Mouse (Mus musculus) NIH3T3 (cell line): ENCODE measurements around the gene Kat6b.

ENCODE experiments used
- DNase-seq: peaks from one replicate; pipeline ENCODE4 v3.0.0-alpha.2; 2012; ENCODE audit warnings: low read depth

Kat6b gene

DNA sequence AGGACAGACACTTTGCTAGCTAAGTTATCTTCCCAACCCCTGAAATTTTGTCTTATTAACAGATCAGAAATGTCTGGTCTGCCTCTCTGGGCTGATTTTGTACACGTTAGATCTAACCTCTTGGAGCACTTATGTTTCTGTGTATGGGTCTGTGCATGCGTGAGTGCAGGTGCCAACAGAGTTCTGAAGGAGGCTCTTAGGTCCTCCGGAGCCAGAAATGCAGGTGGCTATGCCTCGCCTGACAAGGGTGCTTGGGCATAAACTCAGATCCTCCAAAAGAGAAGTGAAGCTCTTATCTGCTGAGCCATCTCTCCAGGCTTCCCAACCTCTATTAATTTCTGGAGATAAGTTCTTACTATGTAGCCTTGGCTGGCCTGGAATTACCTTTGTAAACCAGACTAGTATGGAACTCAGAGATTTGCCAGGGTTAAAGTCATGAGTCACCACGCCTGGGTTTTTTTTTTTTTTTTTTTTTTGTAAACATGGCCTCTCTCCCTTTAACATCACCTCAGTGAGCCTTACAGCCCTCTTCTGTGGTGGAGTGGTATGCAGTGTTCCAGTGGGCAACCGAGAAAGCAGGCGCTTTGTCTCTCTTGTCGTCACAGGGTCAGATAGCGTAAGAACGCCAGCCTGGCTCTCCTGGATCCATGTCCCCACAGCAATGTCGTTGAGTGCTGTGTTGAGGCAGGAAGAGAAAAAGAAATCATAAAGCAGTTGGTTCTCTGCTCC, 79.4 kb downstream of the Kat6b start:
- no peak for DNase-seq

DNA sequence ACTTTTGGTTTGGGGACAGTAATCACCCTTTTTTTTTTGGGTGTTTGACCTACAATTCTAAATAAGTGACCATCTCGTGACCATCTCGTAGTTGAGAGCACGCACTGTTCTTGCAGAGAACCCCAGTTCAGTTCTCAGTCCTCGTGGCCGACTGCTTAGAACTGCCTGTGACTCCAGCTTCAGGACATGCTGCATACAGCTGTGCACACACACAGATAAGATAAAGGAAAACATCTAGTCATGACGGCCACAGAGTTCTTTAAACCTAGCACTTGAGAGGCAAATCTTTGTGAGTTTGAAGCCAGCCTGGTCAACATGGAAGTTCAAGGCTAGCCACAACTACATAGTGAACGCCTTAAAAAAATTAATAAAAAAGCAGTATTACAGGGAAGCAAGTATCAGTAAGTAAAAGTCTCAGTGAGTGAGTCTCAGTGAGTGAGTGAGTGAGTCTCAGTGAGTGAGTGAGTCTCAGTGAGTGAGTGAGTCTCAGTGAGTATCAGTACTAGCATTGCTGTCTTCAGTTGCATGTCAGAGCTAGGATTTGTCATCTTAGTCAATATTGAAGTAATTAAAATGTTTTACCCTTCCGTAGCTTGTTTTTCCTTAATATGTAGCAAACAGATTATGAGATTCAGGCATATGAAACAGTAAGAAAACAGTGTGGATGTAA, 80.3 kb downstream of the Kat6b start:
- no peak for DNase-seq

DNA sequence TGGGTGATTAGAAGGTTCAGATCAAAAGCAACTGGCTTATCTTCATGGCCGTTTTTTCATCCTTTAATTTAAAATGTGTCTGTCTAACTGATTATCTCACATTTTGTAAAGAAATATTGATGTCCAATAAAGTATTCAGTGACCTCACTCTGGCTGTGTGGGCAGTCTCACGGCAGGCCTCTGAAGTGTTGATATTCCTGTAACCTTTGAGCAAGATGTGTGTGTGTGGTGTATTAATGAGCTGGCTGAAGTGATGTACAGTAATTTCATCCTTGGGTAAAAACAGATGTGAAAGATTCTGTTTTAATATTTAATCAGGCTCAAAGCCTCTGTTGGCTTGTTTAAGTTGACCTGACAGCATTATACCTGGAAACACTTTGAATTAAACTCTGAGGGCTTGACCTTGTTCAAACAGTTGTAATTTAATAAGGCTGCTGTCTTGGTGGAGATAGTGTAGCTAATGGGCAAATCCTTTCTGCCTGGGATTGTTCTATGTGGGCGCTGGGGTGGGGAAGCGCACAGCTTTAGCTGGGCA, 82.4 kb downstream of the Kat6b start:
- DNase-seq = no peak

DNA sequence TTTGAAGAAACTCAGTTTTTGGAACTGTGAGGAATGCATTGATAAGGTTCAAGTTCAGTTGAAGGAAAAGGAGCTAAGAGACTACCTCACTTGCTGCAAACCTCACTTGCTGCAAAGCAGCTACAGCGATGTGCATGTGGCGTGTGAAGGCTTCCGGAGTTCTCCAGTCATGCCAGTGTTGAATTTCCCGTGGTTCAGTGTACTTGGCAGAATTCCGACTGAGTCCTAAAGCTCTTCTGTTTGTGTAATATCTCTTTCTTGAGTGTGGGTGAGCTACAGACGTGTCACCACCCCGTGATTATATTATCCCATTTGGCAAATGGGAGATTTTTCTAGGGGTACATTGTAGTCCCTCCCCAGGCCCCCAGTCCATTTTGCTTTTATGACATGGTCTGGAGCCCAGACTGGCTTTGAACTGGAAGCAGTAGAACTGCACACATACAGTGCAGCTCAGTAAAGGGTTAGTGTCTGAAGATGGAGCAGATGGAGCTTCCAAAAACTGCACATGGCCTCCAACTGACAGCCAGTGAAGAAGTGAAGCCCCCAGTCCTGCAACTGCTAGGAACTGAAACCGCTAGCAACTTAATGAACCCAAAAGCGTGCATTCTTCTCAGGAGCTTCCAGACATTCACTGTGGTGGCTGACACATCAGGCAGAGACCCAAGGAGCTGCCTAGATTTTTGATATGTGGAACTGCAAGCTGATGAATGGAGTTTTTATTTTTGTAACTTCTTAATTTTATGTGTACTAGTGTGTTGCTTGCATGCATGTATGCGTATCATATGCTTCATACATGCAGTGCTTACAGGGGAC, 84.5 kb downstream of the Kat6b start:
- peak; percentile 33 for DNase-seq

DNA sequence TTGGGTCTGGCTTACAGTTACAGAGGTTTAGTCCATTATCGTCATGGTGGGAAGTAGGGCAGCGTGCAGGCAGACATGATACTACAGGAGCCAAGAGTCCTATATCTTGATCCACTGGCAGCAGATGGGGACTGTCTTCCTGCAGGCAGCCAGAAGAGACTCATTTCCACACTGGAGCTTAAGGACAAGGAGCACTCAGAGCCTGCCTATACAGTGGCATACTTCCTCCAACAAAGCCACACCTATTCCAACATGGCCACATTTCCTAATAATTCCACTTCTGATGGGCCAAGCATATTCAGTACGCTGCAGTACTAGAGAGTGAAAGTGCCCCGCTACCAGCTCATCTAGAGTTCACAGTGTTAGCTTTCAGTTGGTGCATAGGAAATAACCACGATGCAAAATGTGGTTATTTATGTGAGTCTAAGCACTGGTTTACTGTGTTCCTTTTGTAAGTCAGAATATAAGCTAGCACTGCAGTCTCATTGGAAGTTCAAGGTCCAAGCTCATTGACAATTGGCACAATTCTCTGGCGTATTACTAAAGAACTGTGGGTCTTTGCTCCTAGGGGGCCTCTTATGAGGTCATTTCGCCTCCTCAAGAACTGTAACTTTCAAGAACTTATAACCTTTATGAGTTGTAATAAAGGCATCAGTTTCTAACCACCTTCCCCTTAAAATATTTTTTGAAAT, 86.2 kb downstream of the Kat6b start:
- no peak for DNase-seq

DNA sequence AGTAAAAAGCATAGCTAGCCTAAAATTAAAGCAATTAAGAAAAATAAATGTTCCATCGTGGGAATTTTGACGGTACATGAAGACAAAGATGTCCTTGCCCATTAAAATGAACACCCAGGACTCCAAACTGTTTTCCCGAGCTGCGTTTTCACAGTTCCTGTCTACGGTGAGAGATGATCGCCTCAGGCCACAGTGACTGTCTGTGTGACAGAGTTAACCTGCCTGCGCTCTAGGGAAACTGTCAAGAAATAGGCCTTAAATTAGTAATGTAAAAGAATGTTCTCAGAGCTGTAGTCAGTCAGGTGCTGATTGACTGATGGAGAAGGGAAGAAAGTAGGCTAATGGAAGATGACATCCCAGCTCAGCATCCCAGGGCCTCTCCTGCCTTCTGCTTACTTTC, 87.6 kb downstream of the Kat6b start:
- no peak for DNase-seq

DNA sequence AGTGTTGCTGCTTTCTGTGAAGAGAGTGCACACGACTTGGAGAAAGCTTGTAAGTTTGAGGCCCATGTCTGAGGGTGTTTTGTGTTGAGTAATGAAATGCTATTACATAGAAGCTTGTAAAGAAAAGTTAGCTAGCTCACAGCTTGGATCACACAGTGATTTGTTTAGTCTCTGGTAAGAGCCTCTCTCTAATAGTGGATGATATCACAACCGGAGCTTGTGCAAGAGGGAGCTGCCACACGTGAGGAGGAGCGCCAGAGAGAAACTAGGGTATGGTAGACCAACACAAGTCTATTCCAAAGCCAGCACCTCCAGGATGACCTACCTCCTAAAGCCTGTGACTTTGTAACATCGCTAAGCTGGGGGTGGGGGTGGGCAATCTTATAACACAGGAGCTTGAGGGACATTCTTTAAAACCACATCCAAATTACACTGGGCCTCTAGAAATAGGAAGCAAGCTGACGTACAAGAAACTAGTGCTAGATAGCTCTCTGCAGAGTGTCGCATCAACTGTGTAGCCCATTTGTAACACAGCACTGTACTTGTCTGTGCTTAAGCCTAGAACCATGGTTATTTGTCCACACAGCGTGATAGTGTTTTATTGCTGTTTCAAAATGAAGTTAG, 93.6 kb downstream of the Kat6b start:
- no peak for DNase-seq

DNA sequence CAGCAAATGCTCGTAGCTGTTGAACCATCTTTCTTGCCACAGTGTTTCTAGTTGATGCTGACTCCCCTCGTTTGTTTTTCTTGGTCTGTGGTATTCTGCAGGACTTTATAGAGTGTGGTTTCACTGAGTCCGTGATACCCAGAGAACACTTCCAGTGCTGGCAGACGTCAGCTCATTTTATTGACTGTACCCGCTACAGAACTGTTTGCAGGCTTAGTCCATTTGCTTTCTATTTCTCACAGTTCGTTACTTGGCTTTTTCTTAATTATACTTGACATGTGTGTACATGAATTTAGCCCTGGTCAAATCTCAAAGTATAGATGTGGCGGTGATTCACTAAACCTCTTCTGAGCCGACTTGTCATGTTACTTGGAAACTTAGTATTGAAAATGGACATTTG, 95.6 kb downstream of the Kat6b start:
- peak; percentile 21 for DNase-seq

DNA sequence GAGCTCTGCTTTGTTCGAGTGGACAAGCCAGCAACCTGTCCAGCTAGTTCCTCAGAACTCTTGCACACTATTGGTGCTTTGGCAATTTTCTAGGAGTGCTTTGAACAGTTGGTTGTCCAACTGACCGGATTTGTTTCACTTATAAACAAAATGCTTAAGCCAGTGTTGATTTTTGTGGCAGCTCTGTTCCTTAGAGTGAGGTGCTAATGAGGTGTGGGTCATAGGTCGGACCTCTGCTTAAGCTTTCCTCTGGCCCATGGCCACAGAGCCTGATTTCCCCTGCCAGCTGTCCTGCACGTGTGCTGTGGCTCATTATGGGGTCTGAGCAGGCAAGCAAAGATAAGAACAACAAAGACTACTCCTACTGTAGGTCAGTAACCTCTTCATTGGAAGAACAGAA, 100.0 kb downstream of the Kat6b start:
- no peak for DNase-seq

DNA sequence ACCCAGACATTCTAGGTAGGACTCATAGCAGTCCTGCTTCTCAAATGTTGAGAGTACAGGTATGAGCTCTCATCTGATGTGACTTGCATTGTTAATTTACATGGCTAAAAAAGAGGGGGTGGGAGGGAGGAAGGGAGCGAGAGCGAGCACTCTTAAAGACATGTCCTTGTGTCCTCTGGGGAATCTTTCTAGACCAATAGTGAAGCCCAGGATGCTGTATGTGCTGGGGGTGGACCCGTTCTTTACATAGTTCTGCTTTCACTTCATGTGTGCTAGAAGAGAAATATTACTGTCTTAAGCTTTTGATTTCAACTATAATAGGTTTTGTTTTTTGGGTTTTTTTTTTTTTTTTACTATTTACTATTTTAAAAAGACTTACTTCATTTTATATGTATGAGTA, 101.1 kb downstream of the Kat6b start:
- DNase-seq = no peak

DNA sequence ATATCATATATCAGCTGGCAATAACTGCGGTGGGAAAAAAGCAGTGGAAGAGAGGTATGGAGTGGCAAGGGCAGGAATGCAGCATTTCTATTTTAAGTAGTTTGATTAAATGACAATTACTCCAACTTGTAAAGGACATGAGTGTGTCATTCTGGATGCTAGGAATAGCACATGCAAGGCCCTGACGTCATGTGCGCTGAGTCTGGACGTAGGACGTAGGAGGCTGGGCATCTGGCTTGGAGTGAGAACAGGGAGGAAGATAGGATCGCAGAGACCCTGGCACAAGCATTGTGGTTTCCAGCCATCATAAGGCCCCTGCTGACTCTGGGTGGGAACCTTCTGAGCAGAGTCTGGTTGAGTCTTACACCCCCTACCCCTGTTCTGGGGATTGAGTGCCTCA, 101.8 kb downstream of the Kat6b start:
- no peak for DNase-seq

DNA sequence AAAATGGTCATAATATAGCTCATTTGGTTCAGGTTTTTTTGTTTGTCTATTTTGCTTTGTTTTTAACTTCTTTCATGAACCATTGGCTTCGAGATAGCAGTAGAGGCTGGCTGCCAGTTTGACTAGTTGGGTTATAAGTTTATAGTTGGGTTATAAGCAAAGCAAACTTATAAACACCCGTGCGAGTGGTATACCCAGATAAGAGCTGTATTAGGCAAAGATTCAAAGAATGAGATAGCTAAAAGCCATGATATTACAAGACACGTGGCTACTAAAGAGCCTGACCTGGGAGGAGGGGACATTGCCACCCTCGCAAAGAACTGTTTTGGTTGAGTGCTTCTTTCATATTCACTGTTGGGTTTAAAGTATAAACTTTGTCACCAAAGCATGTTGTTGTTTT, 102.6 kb downstream of the Kat6b start:
- DNase-seq = no peak

DNA sequence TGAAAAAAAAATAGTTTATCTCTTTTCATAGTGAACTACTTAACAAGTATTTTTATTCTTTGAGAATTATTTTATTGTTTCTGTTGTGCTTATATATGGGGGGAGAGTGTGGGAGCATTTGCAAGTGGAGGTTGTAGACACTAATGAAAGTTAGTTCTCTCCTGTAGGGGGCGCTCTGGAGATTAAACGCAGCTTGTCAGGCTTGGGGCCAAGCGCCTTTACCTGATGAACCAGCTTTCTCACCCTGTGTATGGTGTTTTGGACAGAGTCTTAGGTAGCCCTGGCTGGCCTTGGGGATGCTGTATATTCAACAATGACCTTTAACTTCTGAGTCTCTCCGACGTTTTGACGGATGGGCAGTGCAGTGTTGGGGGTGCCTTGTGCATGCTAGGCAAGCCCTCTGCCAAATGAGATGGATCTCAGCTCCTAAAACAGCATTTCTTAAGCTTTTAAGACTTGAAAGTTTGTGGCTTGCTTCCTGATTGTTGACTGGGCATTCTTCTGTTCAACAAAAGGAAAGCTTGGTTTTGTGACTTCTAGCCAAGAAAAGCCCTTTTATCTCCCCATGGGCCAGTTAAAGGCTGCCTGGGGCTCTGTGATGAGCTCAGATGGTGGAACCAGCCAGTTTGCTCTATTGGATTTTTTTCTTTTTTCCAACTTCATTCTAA, 103.4 kb downstream of the Kat6b start:
- peak; percentile 61 for DNase-seq

DNA sequence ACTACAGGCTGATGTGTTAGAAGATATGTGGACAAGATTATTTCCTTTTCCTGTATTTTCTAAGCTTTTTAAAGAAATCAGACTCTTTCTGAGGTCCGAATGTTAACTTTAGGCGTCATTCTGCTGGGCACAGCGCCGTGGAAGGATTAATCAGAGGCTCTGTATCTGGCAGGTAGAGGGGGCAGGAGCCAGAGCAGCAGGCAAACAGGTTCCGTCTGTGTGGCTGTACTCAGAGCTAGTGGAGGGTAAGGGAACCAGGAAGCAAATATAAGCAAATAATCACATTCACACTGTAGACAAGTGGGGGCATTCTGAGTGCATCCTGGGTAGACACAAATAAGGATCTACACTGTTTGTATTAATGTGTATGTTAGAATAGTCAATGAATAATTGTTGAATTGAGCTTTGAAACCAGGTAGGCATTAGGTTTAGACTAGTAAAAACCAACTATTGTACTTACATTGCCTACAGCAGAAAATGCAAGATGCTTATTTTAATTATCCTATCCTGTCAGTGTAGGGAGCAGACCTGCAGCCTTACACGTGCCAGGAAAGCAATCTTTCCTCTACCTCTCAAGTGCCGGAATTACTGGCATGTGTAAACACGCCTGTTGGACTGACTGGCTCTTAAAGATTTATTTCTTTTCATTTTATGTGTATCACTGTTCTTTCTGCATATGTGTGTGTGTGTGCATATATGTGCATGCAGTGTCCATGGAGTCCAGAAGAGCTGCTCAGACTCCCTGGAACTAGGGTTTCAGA, 104.4 kb downstream of the Kat6b start:
- no peak for DNase-seq

DNA sequence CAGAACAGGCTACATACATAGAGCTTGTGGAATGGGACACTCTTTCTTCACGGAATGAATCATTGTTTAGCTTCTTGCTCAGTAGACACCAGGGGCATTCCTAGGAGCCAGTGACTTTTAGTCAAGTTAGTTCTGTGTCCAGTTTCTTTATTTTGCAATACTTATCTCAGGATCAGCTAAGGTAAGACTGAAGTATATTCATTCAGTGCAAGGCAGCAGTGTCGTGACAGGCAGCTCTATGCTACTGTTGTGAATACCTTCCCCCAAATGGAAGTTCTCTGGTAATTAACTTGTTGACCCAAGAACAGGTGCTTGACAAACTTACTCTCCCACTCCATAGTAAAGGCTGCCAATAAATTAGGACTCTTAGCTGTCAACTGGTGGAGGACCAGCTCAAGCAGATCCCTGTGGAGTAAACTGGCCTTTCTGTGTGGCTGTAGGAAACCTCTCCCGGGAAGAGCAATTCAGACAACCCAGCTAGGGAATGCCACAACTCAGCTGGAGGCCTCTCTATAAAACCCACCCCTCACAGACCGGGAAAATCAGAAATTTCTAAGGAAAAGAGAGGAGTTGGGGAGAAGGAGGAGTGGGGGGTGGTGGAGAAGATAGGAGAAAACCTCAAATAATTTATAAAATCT, 105.4 kb downstream of the Kat6b start:
- no peak for DNase-seq

DNA sequence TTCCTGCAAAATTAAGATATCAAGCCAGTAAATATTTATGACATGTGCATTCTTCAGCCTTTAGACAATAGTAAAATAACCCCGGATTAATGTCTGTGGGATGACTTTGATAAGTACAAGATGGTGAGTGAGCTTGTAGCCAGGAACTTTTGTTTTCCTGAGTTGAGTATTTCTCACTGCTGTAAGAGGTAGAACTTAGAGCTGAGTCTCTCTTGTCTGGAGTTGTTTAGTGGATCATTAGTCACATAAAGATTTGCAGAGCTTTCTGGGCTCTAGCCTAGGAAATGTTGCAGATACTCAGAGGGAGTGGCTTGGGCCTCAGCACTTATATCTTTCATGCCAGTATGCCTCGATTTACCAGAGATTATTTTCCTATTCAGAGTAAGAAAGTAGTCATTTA, 106.7 kb downstream of the Kat6b start:
- DNase-seq = peak; percentile 65

DNA sequence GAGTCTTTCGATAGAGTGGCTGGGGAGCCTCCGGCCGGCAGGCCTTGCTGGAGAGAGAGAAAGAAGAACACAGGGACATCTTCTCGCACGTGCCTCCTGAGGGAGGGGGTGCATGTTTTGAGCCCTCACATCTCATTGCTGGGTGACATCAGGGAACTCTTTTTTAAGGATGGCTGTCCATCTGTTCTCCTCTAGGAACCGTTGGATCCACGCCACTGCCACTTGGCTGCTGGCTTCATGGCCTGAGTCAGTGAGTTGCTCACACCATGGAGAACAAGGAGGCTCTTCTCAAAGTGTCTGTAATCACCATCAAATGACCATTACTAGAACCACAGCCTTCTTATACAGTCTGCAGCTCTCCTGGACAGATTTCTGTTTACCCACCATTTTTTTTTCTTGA, 108.4 kb downstream of the Kat6b start:
- DNase-seq = peak; percentile 59

DNA sequence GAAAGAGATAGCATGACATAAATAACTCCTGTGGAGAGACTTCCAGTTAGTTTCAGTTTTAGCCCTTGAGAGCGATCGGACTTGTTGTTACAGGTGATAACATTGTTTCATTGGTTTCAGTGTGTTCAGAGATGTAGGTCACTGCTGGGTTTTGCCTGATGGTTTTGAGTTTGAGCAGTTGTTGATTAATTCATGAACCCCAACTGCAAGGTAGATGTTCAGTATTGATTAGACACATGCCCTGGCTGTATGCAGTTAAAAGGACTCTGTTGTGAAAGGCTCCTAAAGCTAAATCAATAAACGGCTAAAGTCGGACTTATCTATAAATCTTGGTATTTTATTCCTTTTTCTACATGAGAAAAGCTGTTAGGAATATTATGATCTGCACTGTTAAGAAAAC, 109.0 kb downstream of the Kat6b start:
- DNase-seq = no peak

DNA sequence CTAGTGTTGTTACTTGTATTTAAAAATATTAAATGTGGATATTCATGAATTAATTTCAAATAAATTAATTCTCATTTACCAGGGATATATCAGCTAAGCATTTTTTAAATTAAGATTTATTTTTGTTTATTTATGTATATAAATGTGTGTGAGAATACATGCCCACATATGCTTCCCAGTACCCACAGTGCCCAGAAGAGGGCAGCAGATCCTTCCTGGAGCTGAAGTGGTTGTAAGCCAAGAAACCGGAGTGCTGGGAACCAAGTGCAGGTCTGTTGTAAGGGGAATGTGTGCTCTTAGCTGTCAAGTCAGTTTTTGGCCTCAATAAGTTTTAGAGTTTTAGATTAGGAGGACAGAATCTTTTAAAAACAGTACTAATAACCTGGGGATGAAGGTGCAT, 110.9 kb downstream of the Kat6b start:
- DNase-seq = peak; percentile 36
